Mouse (Mus musculus): ENCODE measurements at regions not wholly inside any gene's neighbourhood (a gene's known extent, or its start where the extent isn't known, plus 50 kb on each side); places are given as distances from the start of the nearest gene placed in this dataset.
A peak's percentile ranks its signal among the peaks of the same experiment; 100 is the strongest.

- no peaks in the 10 kb centered on the region for H3K9me3 ChIP-seq
- H3K27me3 ChIP-seq = no peaks in the 10 kb centered on the region
- no peaks in the 10 kb centered on the region for H3K4me1 ChIP-seq
- no peak overlapping the region for H3K27ac ChIP-seq
- no peak for ATAC-seq (ENCODE audit: low FRiP score)
- H3K36me3 ChIP-seq (replicated peaks) = no peaks in the 10 kb centered on the region
- H3K4me3 ChIP-seq (replicated peaks) = no peak overlapping the region
- H3K4me2 ChIP-seq = no peak overlapping the region
- H3K9ac ChIP-seq = no peak overlapping the region
- 49% methylated on average over 1 of the region's 1 CpGs for WGBS
Measured at GRCm38 (mm10) chr5:47385930-47386329, 597.0 kb upstream of the Slit2 start.

GRCm38 (mm10) chr5:47386750-47387149 is 596.2 kb upstream of the Slit2 start:
- no peaks in the 10 kb centered on the region for H3K4me1 ChIP-seq
- H3K4me2 ChIP-seq = no peak overlapping the region
- H3K4me3 ChIP-seq (replicated peaks) = no peak overlapping the region
- WGBS = 92% methylated on average over 5 of the region's 5 CpGs
- ATAC-seq (ENCODE audit: low FRiP score) = no peak
- H3K9ac ChIP-seq = no peak overlapping the region
- H3K27me3 ChIP-seq = no peaks in the 10 kb centered on the region
- H3K27ac ChIP-seq = no peak overlapping the region
- H3K9me3 ChIP-seq = no peaks in the 10 kb centered on the region
- no peaks in the 10 kb centered on the region for H3K36me3 ChIP-seq (replicated peaks)

- Histone ChIP-seq H3K36me3 (replicated peaks) (no peaks in the 10 kb centered on the region), H3K9ac (no peak overlapping the region), H3K4me3 (replicated peaks) (no peak overlapping the region), H3K4me1 (no peaks in the 10 kb centered on the region), H3K9me3 (no peaks in the 10 kb centered on the region), H3K27me3 (no peaks in the 10 kb centered on the region), H3K4me2 (no peak overlapping the region), H3K27ac (no peak overlapping the region)
- ATAC-seq (ENCODE audit: low FRiP score) = no peak
- WGBS = 68% methylated on average over 2 of the region's 2 CpGs
Measured at GRCm38 (mm10) chr5:47390735-47391134, 592.2 kb upstream of the Slit2 start.

- H3K9me3 ChIP-seq = no peaks in the 10 kb centered on the region
- no peaks in the 10 kb centered on the region for H3K4me1 ChIP-seq
- no peak overlapping the region for H3K9ac ChIP-seq
- no peak overlapping the region for H3K4me2 ChIP-seq
- 83% methylated on average over 9 of the region's 9 CpGs for WGBS
- no peaks in the 10 kb centered on the region for H3K36me3 ChIP-seq (replicated peaks)
- no peak overlapping the region for H3K27ac ChIP-seq
- H3K4me3 ChIP-seq (replicated peaks) = no peak overlapping the region
- no peak for ATAC-seq (ENCODE audit: low FRiP score)
- no peaks in the 10 kb centered on the region for H3K27me3 ChIP-seq
Measured at GRCm38 (mm10) chr5:47396874-47397273, 586.1 kb upstream of the Slit2 start.

GRCm38 (mm10) chr5:47421916-47422315 is 561.0 kb upstream of the Slit2 start:
- WGBS = 76% methylated on average over 2 of the region's 2 CpGs
- Histone ChIP-seq H3K36me3 (replicated peaks) (no peaks in the 10 kb centered on the region), H3K4me2 (no peak overlapping the region), H3K27ac (no peak overlapping the region), H3K4me3 (replicated peaks) (no peak overlapping the region), H3K27me3 (no peaks in the 10 kb centered on the region), H3K9me3 (no peaks in the 10 kb centered on the region), H3K4me1 (no peaks in the 10 kb centered on the region; the same call in 1 of the 2 replicates), H3K9ac (no peak overlapping the region)
- ATAC-seq (ENCODE audit: low FRiP score) = no peak

GRCm38 (mm10) chr5:47426040-47426439 is 556.9 kb upstream of the Slit2 start:
- no peaks in the 10 kb centered on the region for H3K27me3 ChIP-seq
- no peaks in the 10 kb centered on the region; the same call in 1 of the 2 replicates for H3K4me1 ChIP-seq
- WGBS = 93% methylated on average over 4 of the region's 4 CpGs
- H3K4me2 ChIP-seq = no peak overlapping the region
- no peak overlapping the region for H3K9ac ChIP-seq
- no peak overlapping the region for H3K4me3 ChIP-seq (replicated peaks)
- no peak overlapping the region for H3K27ac ChIP-seq
- no peaks in the 10 kb centered on the region for H3K9me3 ChIP-seq
- ATAC-seq (ENCODE audit: low FRiP score) = no peak
- no peaks in the 10 kb centered on the region for H3K36me3 ChIP-seq (replicated peaks)

GRCm38 (mm10) chr5:47426467-47426866 is 556.5 kb upstream of the Slit2 start:
- Histone ChIP-seq H3K36me3 (replicated peaks) (no peaks in the 10 kb centered on the region), H3K4me3 (replicated peaks) (no peak overlapping the region), H3K4me1 (peaks cover under 1% of the 10 kb centered on the region; the same call in 1 of the 2 replicates), H3K27ac (no peak overlapping the region), H3K9me3 (no peaks in the 10 kb centered on the region), H3K27me3 (no peaks in the 10 kb centered on the region), H3K4me2 (no peak overlapping the region), H3K9ac (no peak overlapping the region)
- no peak for ATAC-seq (ENCODE audit: low FRiP score)
- 62% methylated on average over 6 of the region's 6 CpGs for WGBS

- Histone ChIP-seq H3K4me1 (peaks cover 3% of the 10 kb centered on the region; the same call in 1 of the 2 replicates), H3K9ac (no peak overlapping the region), H3K27me3 (no peaks in the 10 kb centered on the region), H3K27ac (no peak overlapping the region), H3K9me3 (no peaks in the 10 kb centered on the region), H3K4me2 (no peak overlapping the region), H3K4me3 (replicated peaks) (no peak overlapping the region), H3K36me3 (replicated peaks) (no peaks in the 10 kb centered on the region)
- no peak for ATAC-seq (ENCODE audit: low FRiP score)
- 82% methylated on average over 10 of the region's 10 CpGs for WGBS
Measured at GRCm38 (mm10) chr5:47429217-47430172, 553.4 kb upstream of the Slit2 start.

GRCm38 (mm10) chr5:47431599-47432328 is 551.2 kb upstream of the Slit2 start:
- no peaks in the 10 kb centered on the region for H3K9me3 ChIP-seq
- ATAC-seq (ENCODE audit: low FRiP score) = no peak
- WGBS = 37% methylated on average over 5 of the region's 5 CpGs
- H3K36me3 ChIP-seq (replicated peaks) = no peaks in the 10 kb centered on the region
- H3K4me3 ChIP-seq (replicated peaks) = no peak overlapping the region
- no peak overlapping the region for H3K4me2 ChIP-seq
- no peak overlapping the region for H3K9ac ChIP-seq
- no peaks in the 10 kb centered on the region for H3K27me3 ChIP-seq
- H3K4me1 ChIP-seq = 0 out of 2 replicates have a peak, but pooled peaks cover 3% of the 10 kb centered on the region
- no peak overlapping the region for H3K27ac ChIP-seq

GRCm38 (mm10) chr5:47436455-47436854 is 546.5 kb upstream of the Slit2 start:
- Histone ChIP-seq H3K4me1 (0 out of 2 replicates have a peak, but pooled peaks cover 2% of the 10 kb centered on the region), H3K36me3 (replicated peaks) (no peaks in the 10 kb centered on the region), H3K9me3 (no peaks in the 10 kb centered on the region), H3K27me3 (no peaks in the 10 kb centered on the region), H3K4me2 (no peak overlapping the region), H3K27ac (no peak overlapping the region), H3K9ac (no peak overlapping the region), H3K4me3 (replicated peaks) (no peak overlapping the region)
- no peak for ATAC-seq (ENCODE audit: low FRiP score)
- 78% methylated on average over 3 of the region's 3 CpGs for WGBS

- H3K9me3 ChIP-seq = no peaks in the 10 kb centered on the region
- ATAC-seq (ENCODE audit: low FRiP score) = peak; percentile 51; the same call in 1 of the 2 replicates
- WGBS = 65% methylated on average over 5 of the region's 5 CpGs
Measured at GRCm38 (mm10) chr5:47446305-47447028, 536.5 kb upstream of the Slit2 start.

GRCm38 (mm10) chr5:47464848-47465247 is 518.1 kb upstream of the Slit2 start:
- H3K4me3 ChIP-seq (replicated peaks) = no peak overlapping the region
- H3K27ac ChIP-seq = no peak overlapping the region
- ATAC-seq (ENCODE audit: low FRiP score) = no peak
- H3K4me1 ChIP-seq = no peaks in the 10 kb centered on the region
- H3K9ac ChIP-seq = no peak overlapping the region
- WGBS = 94% methylated on average over 4 of the region's 4 CpGs
- H3K36me3 ChIP-seq (replicated peaks) = no peaks in the 10 kb centered on the region
- no peaks in the 10 kb centered on the region for H3K9me3 ChIP-seq
- H3K4me2 ChIP-seq = no peak overlapping the region
- H3K27me3 ChIP-seq = no peaks in the 10 kb centered on the region

More at GRCm38 (mm10) chr5:47446305-47447028, 536.5 kb upstream of the Slit2 start:
- H3K4me1 ChIP-seq = no peaks in the 10 kb centered on the region; the same call in 1 of the 2 replicates
- H3K9ac ChIP-seq = no peak overlapping the region
- H3K36me3 ChIP-seq (replicated peaks) = no peaks in the 10 kb centered on the region
- no peak overlapping the region for H3K27ac ChIP-seq
- no peak overlapping the region for H3K4me3 ChIP-seq (replicated peaks)
- no peaks in the 10 kb centered on the region for H3K27me3 ChIP-seq
- no peak overlapping the region for H3K4me2 ChIP-seq

Data from forebrain, embryonic 12.5 days (tissue).